Mouse (Mus musculus) ES-E14 (cell line): ENCODE measurements around the gene Gsg1.

Experiments
- CHD2 ChIP-seq: IDR thresholded peaks from 2 replicates; pipeline ENCODE4 v1.6.1; 2014; ENCODE audit warnings: mild to moderate bottlenecking, low read depth, low read length, inconsistent platforms
- MAFK ChIP-seq: IDR thresholded peaks from 2 replicates; pipeline ENCODE4 v1.6.1; 2014; ENCODE audit warnings: mild to moderate bottlenecking, low read depth, low read length, inconsistent platforms; ENCODE audit not compliant: insufficient read depth
- ZNF384 ChIP-seq: IDR thresholded peaks from 2 replicates; pipeline ENCODE4 v1.6.1; 2012; ENCODE audit warnings: low read depth, low read length, inconsistent platforms

- TF ChIP-seq ZNF384 (no peak), CHD2 (no peak), MAFK (no peak)
Observed at GRCm38 (mm10) chr6:135276474-135277295, 22.5 kb upstream of the Gsg1 start.
